Mouse (Mus musculus) kidney, embryonic 14.5 days (tissue): ENCODE measurements at regions not wholly inside any gene's neighbourhood (a gene's known extent, or its start where the extent isn't known, plus 50 kb on each side); places are given as distances from the start of the nearest gene placed in this dataset.

Experiments
- ATAC-seq: fragments of 200-750 bp; cut with Nextera tagmentation; 2 replicates; pipeline ENCODE4 v1.8.0; 2017; ENCODE audit warnings: moderate number of reproducible peaks, mild to moderate bottlenecking, moderate TSS enrichment, moderate library complexity; ENCODE audit not compliant: low FRiP score, low TSS enrichment
- H3K27ac ChIP-seq: fragments of 300-500 bp; sonication (generic); 2 replicates; pipeline ENCODE4 v1.5.1; 2014; ENCODE audit warnings: low read depth, mild to moderate bottlenecking, low read length, moderate library complexity, mixed read lengths
- H3K27me3 ChIP-seq: fragments of 300-500 bp; sonication (generic); 2 replicates; pipeline ENCODE4 v1.6.1; 2014; ENCODE audit warnings: mild to moderate bottlenecking, low read length; ENCODE audit not compliant: control insufficient read depth, insufficient read depth
- H3K36me3 ChIP-seq: fragments of 300-500 bp; sonication (generic); 2 replicates; pipeline ENCODE4 v1.6.1; 2014; ENCODE audit warnings: low read length, mixed read lengths; ENCODE audit not compliant: control insufficient read depth, insufficient read depth
- H3K4me1 ChIP-seq: fragments of 300-500 bp; sonication (generic); 2 replicates; pipeline ENCODE4 v1.6.1; 2014; ENCODE audit warnings: low read length, mixed read lengths; ENCODE audit not compliant: control insufficient read depth, insufficient read depth
- H3K4me2 ChIP-seq: fragments of 300-500 bp; sonication (generic); replicated peaks from 2 replicates; pipeline ENCODE4 v1.6.1; 2014; ENCODE audit warnings: low read depth, mild to moderate bottlenecking, low read length
- H3K4me3 ChIP-seq: fragments of 300-500 bp; sonication (generic); 2 replicates; pipeline ENCODE4 v1.5.1; 2014; ENCODE audit warnings: mild to moderate bottlenecking, low read length
- H3K9ac ChIP-seq: fragments of 300-500 bp; sonication (generic); 2 replicates; pipeline ENCODE4 v1.6.1; 2014; ENCODE audit warnings: low read depth, mild to moderate bottlenecking, low read length, moderate library complexity
- H3K9me3 ChIP-seq: fragments of 300-500 bp; sonication (generic); 2 replicates; pipeline ENCODE4 v1.6.1; 2016; ENCODE audit warnings: low read length; ENCODE audit not compliant: control insufficient read depth
- WGBS: fragments of 180-500 bp; shearing (Covaris S2); extraction: QIAGEN DNeasy Blood & Tissue Kit; methylation state at CpG from one replicate; pipeline ENCODE4 v1.1.7; 2014; 5-methylcytosine and 5-hydroxymethylcytosine counted together

DNA sequence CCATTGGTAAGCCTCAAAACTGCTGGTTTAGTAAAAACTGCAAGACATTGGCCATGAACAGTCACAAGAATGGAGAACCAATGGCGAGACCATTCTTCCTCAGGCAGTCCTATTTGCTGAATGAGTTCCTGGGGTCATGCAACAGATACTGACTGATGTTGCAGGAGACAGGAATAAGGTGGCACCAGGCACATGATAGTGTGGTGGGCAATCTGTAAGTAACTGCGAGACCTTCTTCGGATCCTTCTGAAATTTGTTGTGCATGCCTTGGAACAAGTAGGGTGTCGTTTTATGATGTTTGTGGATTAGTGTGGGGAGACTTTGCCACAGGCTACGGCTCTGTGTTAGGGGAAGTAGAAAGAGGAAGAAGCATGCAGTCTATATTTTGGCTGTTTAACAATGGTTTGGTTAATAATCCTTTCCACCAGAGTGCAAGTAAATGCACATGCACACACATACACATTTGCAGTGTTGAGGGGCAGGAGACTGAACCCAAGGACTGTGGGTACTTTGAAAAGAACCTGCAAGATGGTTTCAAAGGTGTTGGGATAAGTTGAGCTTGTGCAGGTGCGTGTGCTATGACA, 194.9 kb downstream of the Mex3b start:
- Histone ChIP-seq H3K36me3 (no peaks in the 10 kb centered on the region), H3K4me3 (no peak overlapping the region), H3K4me1 (no peaks in the 10 kb centered on the region), H3K27me3 (no peaks in the 10 kb centered on the region), H3K9me3 (no peaks in the 10 kb centered on the region), H3K9ac (no peak overlapping the region), H3K27ac (no peak overlapping the region), H3K4me2 (no peak overlapping the region)
- WGBS = 89% methylated on average over 6 of the region's 6 CpGs
- ATAC-seq = no peak

DNA sequence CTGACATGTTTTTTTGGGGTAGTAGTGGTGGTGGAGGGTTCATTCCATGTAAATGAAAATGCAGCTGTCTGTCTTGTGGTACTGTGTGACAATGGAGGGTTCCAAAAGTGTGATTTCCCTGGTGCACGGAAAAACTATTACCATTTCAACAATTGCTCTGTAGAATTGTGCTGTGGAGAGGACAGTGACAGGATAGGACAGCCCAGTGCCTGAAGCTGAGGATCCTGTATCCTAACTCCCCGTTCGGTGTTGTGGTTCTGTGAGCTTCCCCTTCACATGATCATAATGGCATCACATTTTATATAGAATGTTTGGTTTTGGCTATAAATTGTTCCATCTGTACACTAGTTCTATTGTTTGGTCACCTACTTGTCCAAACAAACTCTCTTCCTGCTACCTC, 196.4 kb downstream of the Mex3b start:
- no peak overlapping the region for H3K9ac ChIP-seq
- H3K4me2 ChIP-seq = no peak overlapping the region
- H3K4me1 ChIP-seq = no peaks in the 10 kb centered on the region
- H3K36me3 ChIP-seq = no peaks in the 10 kb centered on the region
- no peak overlapping the region for H3K27ac ChIP-seq
- H3K27me3 ChIP-seq = no peaks in the 10 kb centered on the region
- WGBS = 76% methylated on average over 3 of the region's 3 CpGs
- no peak overlapping the region for H3K4me3 ChIP-seq
- ATAC-seq = no peak
- H3K9me3 ChIP-seq = no peaks in the 10 kb centered on the region

DNA sequence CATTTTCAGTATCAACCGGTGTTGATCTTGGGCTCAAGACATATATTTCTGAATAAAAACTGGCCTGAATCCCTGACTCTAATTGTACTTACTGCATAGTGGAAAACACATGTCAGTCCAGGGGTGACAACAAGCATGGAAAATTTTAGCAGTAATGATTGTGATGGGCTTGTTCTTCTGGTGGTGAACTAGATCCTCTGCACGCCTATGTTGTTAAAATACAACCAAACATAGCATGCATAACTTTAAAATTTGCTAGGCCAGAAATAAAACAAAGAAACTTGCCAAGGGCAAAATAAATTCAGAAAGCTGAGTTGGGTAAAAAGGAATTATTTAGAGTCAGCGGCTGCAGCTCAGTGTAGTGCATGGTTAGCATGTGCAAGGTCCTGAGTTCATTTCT, 198.2 kb downstream of the Mex3b start:
- ATAC-seq = no peak
- no peak overlapping the region for H3K4me3 ChIP-seq
- H3K36me3 ChIP-seq = no peaks in the 10 kb centered on the region
- no peaks in the 10 kb centered on the region for H3K9me3 ChIP-seq
- no peak overlapping the region for H3K9ac ChIP-seq
- H3K4me2 ChIP-seq = no peak overlapping the region
- no peaks in the 10 kb centered on the region for H3K27me3 ChIP-seq
- no peak overlapping the region for H3K27ac ChIP-seq
- H3K4me1 ChIP-seq = no peaks in the 10 kb centered on the region
- 85% methylated on average over 3 of the region's 3 CpGs for WGBS

DNA sequence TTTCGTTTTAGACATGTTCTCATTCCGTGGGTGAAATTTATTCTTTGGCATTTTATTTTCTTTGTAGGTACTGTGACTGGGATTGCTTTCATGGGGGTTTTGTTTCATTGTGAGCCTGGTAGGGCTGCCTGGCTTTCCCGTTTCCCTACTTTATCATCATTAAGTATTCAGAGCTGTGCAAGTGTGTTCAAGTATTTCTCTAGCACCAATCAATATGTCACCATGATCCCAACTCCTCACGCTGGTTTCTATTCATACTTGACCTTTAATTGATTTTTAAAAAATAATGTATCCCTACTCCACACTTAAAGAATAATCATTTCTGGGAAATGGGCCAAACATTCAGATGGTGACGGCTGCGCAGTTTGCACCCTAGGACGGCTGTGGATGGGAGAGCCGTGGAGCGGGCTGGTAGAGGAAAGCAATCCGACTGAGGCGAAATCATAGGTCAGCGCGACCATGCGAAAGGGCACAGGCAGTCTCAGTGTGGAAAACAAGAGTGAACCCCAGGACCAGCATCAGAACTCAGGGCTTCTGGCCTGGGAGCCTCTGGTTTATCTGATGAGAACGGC, 207.4 kb downstream of the Mex3b start:
- Histone ChIP-seq H3K9ac (no peak overlapping the region), H3K27me3 (no peaks in the 10 kb centered on the region), H3K9me3 (no peaks in the 10 kb centered on the region), H3K27ac (no peak overlapping the region), H3K4me3 (no peak overlapping the region), H3K4me2 (no peak overlapping the region), H3K4me1 (peaks cover 15% of the 10 kb centered on the region), H3K36me3 (no peaks in the 10 kb centered on the region)
- 89% methylated on average over 15 of the region's 15 CpGs for WGBS
- ATAC-seq = no peak

DNA sequence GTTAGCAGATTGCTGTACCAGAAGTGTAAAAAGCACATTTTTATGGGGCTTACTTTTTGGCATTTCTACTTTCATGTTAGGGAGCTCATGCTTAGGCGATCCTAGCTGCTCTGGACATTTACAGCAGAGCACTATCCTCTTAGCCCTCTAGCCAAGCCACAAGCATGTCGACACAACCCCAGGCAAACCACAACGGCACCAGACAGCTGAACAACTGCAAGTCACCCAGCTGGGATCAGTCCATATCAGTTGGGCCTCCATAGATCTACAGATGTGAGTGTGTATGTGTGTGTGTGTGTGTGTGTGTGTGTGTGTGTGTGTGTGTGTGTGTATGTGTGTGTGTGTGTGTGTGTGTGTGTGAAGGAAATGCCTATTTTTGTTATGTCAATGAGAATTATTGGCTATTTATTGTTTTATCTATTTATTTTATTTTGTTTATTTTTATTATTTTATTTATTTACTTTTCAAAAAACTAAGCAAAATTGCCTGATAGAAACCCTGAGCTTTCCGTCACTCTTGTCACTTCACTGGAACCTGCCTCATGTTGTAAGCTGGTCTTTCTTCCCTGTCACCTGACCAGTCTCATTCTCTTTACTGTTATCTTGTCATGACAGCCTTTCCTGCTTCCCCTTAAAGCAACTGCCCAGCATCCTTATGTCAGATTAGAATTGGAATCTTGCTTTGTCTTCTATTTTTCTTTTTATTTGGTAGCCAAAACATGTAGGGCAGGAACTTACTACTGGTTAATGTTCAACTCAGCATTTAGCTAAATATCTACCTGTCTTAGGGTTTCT, 208.2 kb downstream of the Mex3b start:
- ATAC-seq = no peak
- Histone ChIP-seq H3K9me3 (no peaks in the 10 kb centered on the region), H3K9ac (no peak overlapping the region), H3K27ac (no peak overlapping the region), H3K27me3 (no peaks in the 10 kb centered on the region), H3K4me2 (no peak overlapping the region), H3K4me3 (no peak overlapping the region), H3K4me1 (peaks cover 15% of the 10 kb centered on the region), H3K36me3 (no peaks in the 10 kb centered on the region)
- 80% methylated on average over 4 of the region's 4 CpGs for WGBS

DNA sequence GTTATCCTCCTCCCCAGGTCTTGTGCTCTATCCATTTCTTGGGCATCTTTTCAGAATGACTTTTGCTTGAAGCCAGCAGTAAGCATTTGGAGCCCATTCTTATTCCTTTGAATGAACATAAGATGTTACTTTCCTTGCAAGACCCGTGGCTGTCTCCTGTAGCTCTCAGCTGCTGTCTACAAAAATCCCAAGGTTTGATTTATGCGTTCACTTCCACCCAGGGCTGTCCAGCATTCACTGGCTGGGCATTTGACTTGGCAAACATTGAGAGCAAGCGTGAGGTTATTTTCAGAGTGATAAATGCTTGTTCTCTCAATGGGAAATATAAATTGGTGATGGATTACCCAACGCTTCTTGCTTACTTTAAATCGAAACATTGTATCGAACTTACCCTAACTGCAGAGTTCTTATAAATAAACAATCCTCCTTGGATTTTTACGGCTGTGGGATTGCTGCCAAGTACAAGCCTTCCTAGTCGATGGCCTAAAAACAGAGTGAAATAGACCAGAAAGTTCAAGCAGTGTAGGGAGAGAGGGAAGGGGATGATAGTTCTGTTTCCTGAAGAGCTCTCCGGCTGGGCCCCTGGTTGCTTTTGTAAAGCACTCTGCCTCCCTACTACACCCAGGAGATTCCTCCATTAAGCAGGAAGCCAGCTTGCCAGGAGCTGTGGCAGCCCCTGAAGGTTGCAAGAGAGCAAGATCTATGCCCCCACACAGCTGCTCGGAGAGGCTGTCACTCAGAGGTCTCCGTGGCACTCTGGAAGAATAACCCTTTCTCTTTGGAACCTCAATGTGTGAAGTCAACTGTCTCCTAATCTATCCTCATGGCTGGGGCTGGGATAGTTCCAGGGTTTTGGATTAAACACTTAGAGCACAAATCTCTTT, 210.1 kb downstream of the Mex3b start:
- peak overlapping the region; percentile 11 for H3K4me2 ChIP-seq
- H3K4me3 ChIP-seq = no peak overlapping the region
- H3K9ac ChIP-seq = no peak overlapping the region
- WGBS = 20% methylated on average over 11 of the region's 11 CpGs
- ATAC-seq = peak; percentile 79
- H3K27ac ChIP-seq = peak overlapping the region; percentile 59
- no peaks in the 10 kb centered on the region for H3K27me3 ChIP-seq
- H3K9me3 ChIP-seq = no peaks in the 10 kb centered on the region
- H3K36me3 ChIP-seq = no peaks in the 10 kb centered on the region
- H3K4me1 ChIP-seq = peaks cover 15% of the 10 kb centered on the region

DNA sequence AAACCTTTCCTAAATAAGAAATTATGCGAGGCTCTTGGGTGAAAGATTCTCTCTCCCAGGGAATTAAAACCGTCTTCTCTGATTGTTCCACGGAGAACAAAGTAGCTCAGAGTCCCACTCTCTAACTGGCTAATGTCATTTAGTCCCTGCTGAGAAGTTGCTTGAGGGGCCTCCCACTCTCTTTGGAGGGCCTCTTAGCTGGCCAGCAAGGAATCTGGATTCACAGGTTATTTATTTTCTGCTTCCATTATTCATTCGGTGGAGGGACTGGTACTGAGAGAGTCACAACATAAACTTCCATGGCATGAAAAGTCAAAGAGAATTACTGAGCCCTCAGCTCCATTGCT, 210.8 kb downstream of the Mex3b start:
- Histone ChIP-seq H3K9ac (no peak overlapping the region), H3K4me2 (peak overlapping the region; percentile 11; the same call in 1 of the 2 replicates), H3K27ac (peak overlapping the region; percentile 59), H3K4me1 (peaks cover 15% of the 10 kb centered on the region), H3K9me3 (no peaks in the 10 kb centered on the region), H3K36me3 (no peaks in the 10 kb centered on the region), H3K4me3 (no peak overlapping the region), H3K27me3 (no peaks in the 10 kb centered on the region)
- 41% methylated on average over 4 of the region's 4 CpGs for WGBS
- ATAC-seq = no peak

DNA sequence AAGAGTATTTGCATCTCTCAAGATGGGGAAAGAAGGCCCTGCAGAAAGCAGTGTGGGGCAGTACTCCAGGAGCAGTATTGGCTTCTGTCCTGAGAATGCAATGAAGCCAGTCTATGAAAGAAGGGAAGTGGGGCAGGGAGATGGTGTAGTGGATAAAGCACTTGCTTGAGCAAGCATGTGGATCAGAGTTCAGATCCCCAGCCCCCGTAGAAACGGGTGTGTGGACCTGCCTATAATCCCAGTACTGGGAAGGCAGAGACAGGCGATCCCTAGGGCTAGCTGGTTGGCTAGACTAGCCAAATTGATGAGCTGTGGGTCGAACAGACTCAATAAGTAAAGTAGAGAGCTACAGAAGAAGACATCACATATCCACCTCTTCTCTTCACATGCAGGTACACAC, 211.6 kb downstream of the Mex3b start:
- Histone ChIP-seq H3K36me3 (no peaks in the 10 kb centered on the region), H3K27ac (no peak overlapping the region), H3K4me1 (peaks cover 15% of the 10 kb centered on the region), H3K9ac (no peak overlapping the region), H3K27me3 (no peaks in the 10 kb centered on the region), H3K4me3 (no peak overlapping the region), H3K9me3 (no peaks in the 10 kb centered on the region), H3K4me2 (no peak overlapping the region)
- 93% methylated on average over 4 of the region's 4 CpGs for WGBS
- ATAC-seq = no peak
